Mouse (Mus musculus): ENCODE results near the gene Tax1bp1. TPM values are rescaled to one million over a fixed set of nuclear protein-coding genes. Genes with fewer than 3 reads are reported as not detected.

Gene Tax1bp1
- polyA plus RNA-seq, 1 experiment from 2014 or later: 141 TPM

DNA sequence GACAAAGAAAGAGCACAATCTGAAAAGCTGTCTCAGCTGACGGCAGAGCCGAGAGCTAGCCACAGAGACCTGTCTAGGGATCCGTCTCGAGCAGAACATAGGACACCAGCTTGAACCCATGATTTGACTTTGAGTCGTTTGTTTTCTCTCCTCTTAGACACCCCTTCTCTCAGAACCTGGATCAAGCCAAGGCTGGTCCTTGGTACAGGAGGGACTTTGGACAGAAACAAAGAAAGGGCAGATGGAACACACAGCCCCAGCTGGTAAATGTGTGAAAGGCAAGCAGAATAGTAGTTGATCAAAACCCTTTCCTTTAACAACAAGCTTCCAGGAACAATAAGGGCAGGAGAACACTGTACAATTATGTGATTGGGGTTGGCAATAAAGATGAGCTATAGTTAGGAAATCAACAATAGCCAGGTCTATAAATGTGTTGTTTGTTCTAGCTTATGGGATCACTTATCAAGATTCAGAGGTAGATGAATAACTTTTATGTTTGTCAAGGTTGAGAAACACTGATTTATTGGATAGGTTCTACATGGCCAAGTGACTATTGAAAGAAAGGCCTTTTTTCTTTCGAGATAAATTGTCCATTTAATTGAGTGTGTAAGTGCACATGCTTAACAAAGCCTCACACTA is 31.6 kb upstream of the Tax1bp1 start:
- Histone ChIP-seq H3K4me2 (no peak overlapping the region), H3K36me3 (no peaks in the 10 kb centered on the region), H3K9me3 (replicated peaks) (no peaks in the 10 kb centered on the region), H3K27ac (replicated peaks) (no peak overlapping the region), H3K9ac (replicated peaks) (no peak overlapping the region), H3K27me3 (replicated peaks) (no peaks in the 10 kb centered on the region), H3K4me3 (replicated peaks) (no peak overlapping the region), H3K4me1 (no peaks in the 10 kb centered on the region)
- 66% methylated on average over 6 of the region's 6 CpGs for WGBS
- no peak for ATAC-seq (ENCODE audit: low FRiP score)

DNA sequence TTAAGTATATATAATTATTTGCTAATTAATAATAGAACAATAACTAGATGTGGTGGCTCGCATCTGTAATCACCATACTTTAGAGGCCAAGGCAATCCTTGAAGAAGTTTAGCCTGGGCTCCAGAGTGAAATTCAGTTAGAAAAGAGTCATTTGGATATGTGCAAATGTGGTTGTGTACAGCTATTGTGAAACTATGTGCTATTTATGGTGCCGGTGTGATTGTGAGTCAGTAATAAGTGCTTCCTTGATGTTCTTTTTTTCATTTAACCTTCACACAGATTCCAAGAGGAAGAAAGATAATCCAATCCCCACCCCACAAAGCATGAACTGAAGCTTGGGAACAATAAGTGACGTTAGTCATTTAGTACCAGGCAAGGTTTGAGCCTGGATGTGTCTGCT is 30.9 kb upstream of the Tax1bp1 start:
- no peaks in the 10 kb centered on the region for H3K36me3 ChIP-seq
- H3K27ac ChIP-seq (replicated peaks): no peak overlapping the region
- no peak overlapping the region for H3K4me3 ChIP-seq (replicated peaks)
- no peaks in the 10 kb centered on the region for H3K27me3 ChIP-seq (replicated peaks)
- 87% methylated on average over 3 of the region's 3 CpGs for WGBS
- no peaks in the 10 kb centered on the region for H3K4me1 ChIP-seq
- H3K9ac ChIP-seq (replicated peaks): no peak overlapping the region
- ATAC-seq (ENCODE audit: low FRiP score): no peak
- H3K4me2 ChIP-seq: no peak overlapping the region
- no peaks in the 10 kb centered on the region for H3K9me3 ChIP-seq (replicated peaks)

GRCm38 (mm10) chr6:52686901-52687500 is 26.5 kb upstream of the Tax1bp1 start:
- ATAC-seq (ENCODE audit: low FRiP score): no peak
- Histone ChIP-seq H3K9me3 (replicated peaks) (no peaks in the 10 kb centered on the region), H3K36me3 (no peaks in the 10 kb centered on the region), H3K4me1 (no peaks in the 10 kb centered on the region), H3K9ac (replicated peaks) (no peak overlapping the region), H3K27ac (replicated peaks) (no peak overlapping the region), H3K27me3 (replicated peaks) (no peaks in the 10 kb centered on the region), H3K4me3 (replicated peaks) (no peak overlapping the region), H3K4me2 (no peak overlapping the region)
- WGBS: 61% methylated on average over 5 of the region's 5 CpGs

GRCm38 (mm10) chr6:52690365-52690764 is 23.2 kb upstream of the Tax1bp1 start:
- H3K36me3 ChIP-seq: no peaks in the 10 kb centered on the region
- H3K27me3 ChIP-seq (replicated peaks): no peaks in the 10 kb centered on the region
- H3K4me1 ChIP-seq: no peaks in the 10 kb centered on the region
- no peak overlapping the region for H3K27ac ChIP-seq (replicated peaks)
- no peaks in the 10 kb centered on the region for H3K9me3 ChIP-seq (replicated peaks)
- H3K9ac ChIP-seq (replicated peaks): no peak overlapping the region
- H3K4me2 ChIP-seq: no peak overlapping the region
- ATAC-seq (ENCODE audit: low FRiP score): no peak
- 82% methylated on average over 3 of the region's 3 CpGs for WGBS
- no peak overlapping the region for H3K4me3 ChIP-seq (replicated peaks)

GRCm38 (mm10) chr6:52691800-52692199 is 21.7 kb upstream of the Tax1bp1 start:
- WGBS: 92% methylated on average over 5 of the region's 5 CpGs
- Histone ChIP-seq H3K4me1 (no peaks in the 10 kb centered on the region), H3K36me3 (no peaks in the 10 kb centered on the region), H3K27ac (replicated peaks) (no peak overlapping the region), H3K4me2 (no peak overlapping the region), H3K27me3 (replicated peaks) (no peaks in the 10 kb centered on the region), H3K9ac (replicated peaks) (no peak overlapping the region), H3K9me3 (replicated peaks) (no peaks in the 10 kb centered on the region), H3K4me3 (replicated peaks) (no peak overlapping the region)
- no peak for ATAC-seq (ENCODE audit: low FRiP score)

GRCm38 (mm10) chr6:52692451-52693063 is 21.0 kb upstream of the Tax1bp1 start:
- Histone ChIP-seq H3K4me2 (no peak overlapping the region), H3K4me3 (replicated peaks) (no peak overlapping the region), H3K9me3 (replicated peaks) (no peaks in the 10 kb centered on the region), H3K36me3 (no peaks in the 10 kb centered on the region), H3K27ac (replicated peaks) (no peak overlapping the region), H3K27me3 (replicated peaks) (no peaks in the 10 kb centered on the region), H3K4me1 (no peaks in the 10 kb centered on the region), H3K9ac (replicated peaks) (no peak overlapping the region)
- ATAC-seq (ENCODE audit: low FRiP score): no peak
- 90% methylated on average over 6 of the region's 6 CpGs for WGBS

DNA sequence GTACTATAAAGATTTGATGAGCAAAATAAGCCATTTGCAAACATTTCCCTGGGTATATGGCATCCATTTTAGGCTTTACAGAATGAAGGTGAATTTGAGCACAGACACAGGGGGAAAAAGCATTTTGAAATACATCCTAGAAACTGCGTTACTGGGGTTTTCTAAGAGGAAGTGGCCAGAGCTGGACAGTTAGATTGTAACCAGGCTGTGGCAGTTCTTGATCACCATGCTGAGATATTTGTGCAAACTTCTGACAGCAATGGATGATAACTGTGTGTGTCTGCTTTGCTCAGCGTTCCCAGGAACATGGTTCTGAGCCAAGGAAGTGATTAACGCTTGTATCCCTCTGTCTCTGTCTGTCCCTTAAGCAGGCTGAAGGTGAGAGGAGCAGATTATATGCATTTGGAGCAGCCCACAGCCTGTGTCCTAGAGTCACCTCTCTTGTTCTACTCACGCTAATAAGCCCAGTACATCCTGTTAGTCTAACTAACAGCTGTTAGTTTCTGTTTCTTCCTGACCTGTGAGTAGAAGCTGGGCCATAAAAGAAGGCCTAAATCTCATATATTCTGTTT is 15.5 kb upstream of the Tax1bp1 start:
- no peaks in the 10 kb centered on the region for H3K4me1 ChIP-seq
- H3K27ac ChIP-seq (replicated peaks): no peak overlapping the region
- no peaks in the 10 kb centered on the region for H3K27me3 ChIP-seq (replicated peaks)
- 73% methylated on average over 4 of the region's 4 CpGs for WGBS
- no peak overlapping the region for H3K9ac ChIP-seq (replicated peaks)
- no peaks in the 10 kb centered on the region for H3K36me3 ChIP-seq
- no peaks in the 10 kb centered on the region for H3K9me3 ChIP-seq (replicated peaks)
- H3K4me2 ChIP-seq: no peak overlapping the region
- no peak overlapping the region for H3K4me3 ChIP-seq (replicated peaks)
- no peak for ATAC-seq (ENCODE audit: low FRiP score)

DNA sequence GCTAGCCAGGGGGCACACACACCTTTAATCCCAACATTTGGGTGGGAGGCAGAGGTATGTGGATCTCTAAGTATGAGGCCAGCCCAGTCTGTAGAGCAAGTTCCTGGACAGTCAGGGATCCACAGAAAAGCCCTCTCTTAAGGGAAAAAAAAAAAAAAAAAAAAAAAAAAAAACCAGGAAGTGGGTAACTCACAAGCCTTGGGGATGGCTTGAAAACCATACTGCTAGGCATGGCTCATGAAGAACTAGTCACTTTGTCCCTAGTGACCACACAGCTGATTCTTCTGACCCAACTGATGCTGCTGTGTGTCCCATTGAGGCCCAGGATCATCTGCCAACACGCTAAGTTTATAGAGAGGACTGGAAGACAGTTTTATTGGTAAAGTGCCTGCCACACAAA is 14.5 kb upstream of the Tax1bp1 start:
- Histone ChIP-seq H3K4me3 (replicated peaks) (no peak overlapping the region), H3K27ac (replicated peaks) (no peak overlapping the region), H3K4me1 (no peaks in the 10 kb centered on the region), H3K9ac (replicated peaks) (no peak overlapping the region), H3K9me3 (replicated peaks) (no peaks in the 10 kb centered on the region), H3K27me3 (replicated peaks) (no peaks in the 10 kb centered on the region), H3K4me2 (no peak overlapping the region), H3K36me3 (no peaks in the 10 kb centered on the region)
- 90% methylated on average over 1 of the region's 1 CpGs for WGBS
- no peak for ATAC-seq (ENCODE audit: low FRiP score)

DNA sequence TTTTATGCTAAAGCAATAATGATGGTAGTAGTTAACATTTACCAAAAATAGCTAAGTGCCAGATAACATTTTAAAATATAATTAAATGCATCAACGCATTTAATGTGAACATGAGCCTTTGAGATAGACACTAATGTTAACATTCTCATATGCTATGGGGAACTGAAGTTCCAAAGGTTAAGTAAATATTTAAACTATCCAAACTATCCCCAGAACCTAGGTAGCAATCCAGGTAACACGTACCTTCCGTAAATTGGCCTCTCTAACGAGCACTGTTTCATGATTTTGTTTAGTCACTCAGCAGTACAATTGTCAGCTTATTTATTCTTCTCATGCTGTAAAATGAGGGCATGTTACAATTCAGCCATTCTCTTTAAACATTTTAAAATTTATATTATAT is 13.6 kb upstream of the Tax1bp1 start:
- Histone ChIP-seq H3K27ac (replicated peaks) (no peak overlapping the region), H3K4me3 (replicated peaks) (no peak overlapping the region), H3K27me3 (replicated peaks) (no peaks in the 10 kb centered on the region), H3K36me3 (no peaks in the 10 kb centered on the region), H3K9me3 (replicated peaks) (no peaks in the 10 kb centered on the region), H3K9ac (replicated peaks) (no peak overlapping the region), H3K4me1 (no peaks in the 10 kb centered on the region), H3K4me2 (no peak overlapping the region)
- WGBS: 93% methylated on average over 4 of the region's 4 CpGs
- no peak for ATAC-seq (ENCODE audit: low FRiP score)

GRCm38 (mm10) chr6:52703263-52703662 is 10.3 kb upstream of the Tax1bp1 start:
- WGBS: 96% methylated on average over 2 of the region's 2 CpGs
- Histone ChIP-seq H3K4me3 (replicated peaks) (no peak overlapping the region), H3K36me3 (no peaks in the 10 kb centered on the region), H3K9me3 (replicated peaks) (no peaks in the 10 kb centered on the region), H3K4me2 (no peak overlapping the region), H3K27me3 (replicated peaks) (no peaks in the 10 kb centered on the region), H3K27ac (replicated peaks) (no peak overlapping the region), H3K9ac (replicated peaks) (no peak overlapping the region), H3K4me1 (no peaks in the 10 kb centered on the region)
- no peak for ATAC-seq (ENCODE audit: low FRiP score)

- Histone ChIP-seq H3K4me3 (replicated peaks) (no peak overlapping the region), H3K4me1 (no peaks in the 10 kb centered on the region), H3K9ac (replicated peaks) (no peak overlapping the region), H3K9me3 (replicated peaks) (no peaks in the 10 kb centered on the region), H3K27me3 (replicated peaks) (no peaks in the 10 kb centered on the region), H3K36me3 (no peaks in the 10 kb centered on the region), H3K4me2 (no peak overlapping the region), H3K27ac (replicated peaks) (no peak overlapping the region)
- ATAC-seq (ENCODE audit: low FRiP score): no peak
Observed at GRCm38 (mm10) chr6:52705280-52705679, 8.2 kb upstream of the Tax1bp1 start.

- no peaks in the 10 kb centered on the region for H3K9me3 ChIP-seq (replicated peaks)
- no peaks in the 10 kb centered on the region for H3K27me3 ChIP-seq (replicated peaks)
- no peak for ATAC-seq (ENCODE audit: low FRiP score)
- 92% methylated on average over 5 of the region's 5 CpGs for WGBS
- no peaks in the 10 kb centered on the region for H3K36me3 ChIP-seq
- H3K27ac ChIP-seq (replicated peaks): no peak overlapping the region
- H3K4me3 ChIP-seq (replicated peaks): no peak overlapping the region
- H3K9ac ChIP-seq (replicated peaks): no peak overlapping the region
- no peaks in the 10 kb centered on the region for H3K4me1 ChIP-seq
- no peak overlapping the region for H3K4me2 ChIP-seq
Observed at GRCm38 (mm10) chr6:52707815-52708214, 5.7 kb upstream of the Tax1bp1 start.
